In the genomic region with DNA sequence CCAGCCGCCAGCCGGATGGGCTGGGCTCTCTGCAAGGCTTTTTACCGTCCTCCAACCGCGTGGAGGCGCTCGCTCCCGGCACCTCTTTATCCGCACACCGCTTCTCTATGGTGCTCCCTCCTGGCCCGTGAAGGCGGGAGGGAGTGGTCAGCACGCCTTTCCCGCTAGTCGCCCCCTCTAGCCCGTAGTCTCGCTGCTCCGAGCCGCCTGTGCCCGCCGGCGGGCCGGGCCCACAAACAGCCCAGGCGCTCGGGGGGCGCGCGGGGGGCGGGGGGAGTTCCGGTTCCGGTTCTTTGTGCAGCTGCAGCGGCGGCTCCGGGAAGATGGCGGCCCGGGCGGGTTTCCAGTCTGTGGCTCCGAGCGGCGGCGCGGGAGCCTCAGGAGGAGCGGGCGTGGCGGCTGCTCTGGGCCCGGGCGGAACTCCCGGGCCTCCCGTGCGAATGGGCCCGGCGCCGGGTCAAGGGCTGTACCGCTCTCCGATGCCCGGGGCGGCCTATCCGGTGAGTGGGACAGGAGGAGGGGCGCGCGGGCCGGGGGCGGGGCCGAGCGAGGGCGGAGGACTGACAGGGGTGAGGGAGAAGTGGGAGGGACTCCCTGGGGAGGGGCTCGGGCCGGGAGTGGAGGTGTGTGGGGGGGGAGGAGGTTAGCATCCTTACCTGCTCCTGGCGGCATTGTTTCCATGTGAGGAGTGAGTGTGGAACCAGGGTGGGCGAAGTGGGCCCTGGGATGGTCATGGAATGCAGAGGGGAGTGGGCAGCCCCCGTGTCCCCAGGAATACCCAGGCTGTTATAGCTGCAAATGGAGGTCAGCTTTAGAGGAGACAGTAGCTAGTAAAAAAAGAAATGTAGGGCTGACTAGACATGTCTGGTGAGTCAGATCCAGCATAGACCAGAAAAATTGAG, we compare ENCODE assay signal across 8 mouse cellular contexts. TPM values are rescaled to one million over a fixed set of nuclear protein-coding genes. Genes with fewer than 3 reads are reported as not detected.
A peak's percentile ranks its signal among the peaks of the same experiment; 100 is the strongest.
DNase-seq lines count a peak whose midpoint lies in the region; ATAC-seq and TF ChIP-seq lines count a peak whose summit lies in the region.

A gene (plus strand): TSS at position 131 of the 902 bp plus-strand sequence.

- TF ChIP-seq EP300 in MEL (IDR thresholded peaks at IDR 0.05; ENCODE audit: low read depth in 1 of 2, low read length in 2 of 2), result peak in 1 of 2 experiments; percentile 42; a peak in 2 of 4 replicates

- peak within 1 kb of the TSS; percentile 62 for H3K4me2 ChIP-seq in lung, embryonic 16.5 days (ENCODE audit: low read depth, low read length)

- no peaks in the 10 kb centered on the region for H3K27me3 ChIP-seq in MEL (ENCODE audit: control insufficient read depth in 1 of 2, insufficient read depth in 2 of 2, low read length in 2 of 2)
- no peaks in the 10 kb centered on the region for H3K27me3 ChIP-seq in cerebellum, adult 2 months (ENCODE audit: control insufficient read depth, insufficient read depth, low read length)
- H3K27me3 ChIP-seq in lung, embryonic 16.5 days (ENCODE audit: control insufficient read depth, insufficient read depth, low read depth, low read length), result no peaks in the 10 kb centered on the region; the same call in 1 of the 2 replicates

- peak; percentile 95 for DNase-seq in MEL (ENCODE audit: low read depth, low spot score)
- peak; percentile 94 to 97 for DNase-seq in cerebellum, adult 2 months
- peak; percentile 97 for DNase-seq in forelimb bud, embryonic 11.5 days (ENCODE audit: low read depth, low spot score)
- DNase-seq in layer of hippocampus, adult 9-10 months (ENCODE audit: low spot score), result peak; percentile 83
- peak; percentile 95 for DNase-seq in ovary, postnatal 10 days (ENCODE audit: low spot score)
- DNase-seq in thymus, postnatal 10 days (ENCODE audit: low spot score in 2 of 2), result peak; percentile 87 to 96

- H3K4me3 ChIP-seq in MEL (ENCODE audit: control insufficient read depth in 1 of 2, insufficient read depth in 1 of 2, low read depth in 2 of 2, low read length in 2 of 2), result peak within 1 kb of the TSS; percentile 62 to 80
- peak within 1 kb of the TSS; percentile 94 for H3K4me3 ChIP-seq in cerebellum, adult 2 months (replicated peaks; ENCODE audit: insufficient read depth, low read depth, low read length)
- peak within 1 kb of the TSS; percentile 86 for H3K4me3 ChIP-seq in lung, embryonic 16.5 days (ENCODE audit: low read length)

- H3K79me2 ChIP-seq in MEL (ENCODE audit: control insufficient read depth, insufficient read depth, low read length, poor library complexity), result peaks cover 4% of the 10 kb centered on the region; the same call in 1 of the 2 replicates

- 1% methylated on average over 69 of the region's 71 CpGs for WGBS in cerebellum, adult 2 months
- WGBS in lung, embryonic 16.5 days, result under 1% methylated on average over 70 of the region's 71 CpGs

- H3K4me1 ChIP-seq in MEL (ENCODE audit: control insufficient read depth in 1 of 2, insufficient read depth in 2 of 2, low read length in 2 of 2), result peaks cover 0 to 22% of the 10 kb centered on the region in 2 experiments; a peak in 3 of 4 replicates
- peaks cover 18% of the 10 kb centered on the region for H3K4me1 ChIP-seq in cerebellum, adult 2 months (ENCODE audit: control insufficient read depth, insufficient read depth, low read length)
- H3K4me1 ChIP-seq in lung, embryonic 16.5 days (replicated peaks; ENCODE audit: control insufficient read depth, insufficient read depth, low read length), result peaks cover 24% of the 10 kb centered on the region

- no peak for TF ChIP-seq RAD21 in MEL (IDR thresholded peaks at IDR 0.05; ENCODE audit: low read depth, low read length)

- H3K9ac ChIP-seq in MEL (ENCODE audit: control insufficient read depth, low read depth, low read length, poor library complexity, severe bottlenecking), result peak within 1 kb of the TSS; percentile 94
- H3K9ac ChIP-seq in lung, embryonic 16.5 days (ENCODE audit: low read length), result peak within 1 kb of the TSS; percentile 98

- peak; percentile 88 to 92 for ATAC-seq in hematopoietic stem cell, adult 5-6 weeks (replicated peaks in 1 of 2; ENCODE audit: insufficient read depth in 1 of 2, low FRiP score in 2 of 2, low TSS enrichment in 1 of 2, low read depth in 1 of 2, poor library complexity in 2 of 2, severe bottlenecking in 2 of 2)
- ATAC-seq in lung, embryonic 16.5 days (ENCODE audit: low read depth), result peak; percentile 96

- TF ChIP-seq CTCF in MEL (IDR thresholded peaks at IDR 0.05 in 2 of 3, conservative IDR thresholded peaks at IDR 0.05 in 1 of 3; ENCODE audit: control insufficient read depth in 1 of 3, insufficient read depth in 1 of 3, low read depth in 2 of 3, low read length in 3 of 3, poor library complexity in 1 of 3, severe bottlenecking in 1 of 3), result peak; percentile 92 to 96 (median 95)
- peak; percentile 78 for TF ChIP-seq CTCF in cerebellum, adult 2 months (IDR thresholded peaks at IDR 0.05; ENCODE audit: borderline replicate concordance, insufficient read depth, low read depth, low read length)

- H3K27ac ChIP-seq in MEL (ENCODE audit: control insufficient read depth, low read depth, low read length), result peak within 1 kb of the TSS; percentile 54
- H3K27ac ChIP-seq in cerebellum, adult 2 months (ENCODE audit: insufficient read depth, low read length), result peak within 1 kb of the TSS; percentile 76; the same call in 1 of the 2 replicates
- H3K27ac ChIP-seq in lung, embryonic 16.5 days (ENCODE audit: low read length), result peak within 1 kb of the TSS; percentile 97

- H3K36me3 ChIP-seq in MEL (ENCODE audit: control insufficient read depth in 1 of 2, insufficient read depth in 2 of 2, low read length in 2 of 2), result peaks cover 0 to 10% of the 10 kb centered on the region in 2 experiments; a peak in 2 of 4 replicates
- H3K36me3 ChIP-seq in lung, embryonic 16.5 days (ENCODE audit: control insufficient read depth, insufficient read depth, low read length), result peaks cover 16% of the 10 kb centered on the region

- H3K9me3 ChIP-seq in MEL (replicated peaks; ENCODE audit: insufficient read depth, low read length), result no peaks in the 10 kb centered on the region
- H3K9me3 ChIP-seq in lung, embryonic 16.5 days (ENCODE audit: control insufficient read depth, low read length), result no peaks in the 10 kb centered on the region

- TF ChIP-seq POLR2A in MEL (IDR thresholded peaks at IDR 0.05; ENCODE audit: control insufficient read depth in 1 of 2, insufficient read depth in 1 of 2, low read depth in 1 of 2, low read length in 2 of 2, poor library complexity in 1 of 2), result peak; percentile 68 to 88; a peak in 3 of 4 replicates
- TF ChIP-seq POLR2A in cerebellum, adult 2 months (IDR thresholded peaks at IDR 0.05; ENCODE audit: borderline replicate concordance, insufficient read depth, low read length), result peak; percentile 47; the same call in 1 of the 2 replicates

TF ChIP-seq in MEL, 35 proteins besides CTCF, POLR2A, EP300 and RAD21 (continues in another document):
- TF ChIP-seq ELF1 (IDR thresholded peaks at IDR 0.05; ENCODE audit: low read depth, low read length) (peak; percentile 74), USF1 (IDR thresholded peaks at IDR 0.05; ENCODE audit: low read depth, low read length) (no peak), TBP (IDR thresholded peaks at IDR 0.05; ENCODE audit: low read depth, low read length) (no peak; the same call in none of the 2 replicates), POLR2AphosphoS5 (IDR thresholded peaks at IDR 0.05; ENCODE audit: borderline replicate concordance, low read depth, low read length) (no peak), MAFK (IDR thresholded peaks at IDR 0.05; ENCODE audit: borderline replicate concordance, low read depth, low read length) (no peak), ZNF384 (IDR thresholded peaks at IDR 0.05; ENCODE audit: low read depth, low read length) (no peak), CHD1 (IDR thresholded peaks at IDR 0.05; ENCODE audit: low read depth, low read length) (no peak), ZC3H11A (IDR thresholded peaks at IDR 0.05; ENCODE audit: low read depth, low read length) (no peak), SIN3A (IDR thresholded peaks at IDR 0.05; ENCODE audit: low read length) (peak; percentile 88), MAZ (IDR thresholded peaks at IDR 0.05; ENCODE audit: low read depth, low read length) (peak; percentile 94), TCF12 (IDR thresholded peaks at IDR 0.05; ENCODE audit: low read depth, low read length) (peak; percentile 76; the same call in 1 of the 2 replicates), NELFE (IDR thresholded peaks at IDR 0.05; ENCODE audit: low read depth, low read length) (peak; percentile 69), MEF2A (IDR thresholded peaks at IDR 0.05; ENCODE audit: extremely low read depth, insufficient replicate concordance, low read depth, low read length, poor library complexity, severe bottlenecking) (no peak), ZMIZ1 (IDR thresholded peaks at IDR 0.05; ENCODE audit: low read depth, low read length) (peak; percentile 71; the same call in 1 of the 2 replicates), MAX (IDR thresholded peaks at IDR 0.05; ENCODE audit: low read length) (peak; percentile 75), E2F4 (IDR thresholded peaks at IDR 0.05; ENCODE audit: borderline replicate concordance, low read depth, low read length) (no peak), GABPA (IDR thresholded peaks at IDR 0.05; ENCODE audit: low read depth, low read length) (peak; percentile 89; the same call in 1 of the 2 replicates), KAT2A (conservative IDR thresholded peaks at IDR 0.05; ENCODE audit: low read depth, low read length) (peak; percentile 54; the same call in 1 of the 2 replicates), JUND (IDR thresholded peaks at IDR 0.05; ENCODE audit: low read depth, low read length) (no peak), RCOR1 (IDR thresholded peaks at IDR 0.05; ENCODE audit: low read depth, low read length) (peak; percentile 63), ZKSCAN1 (IDR thresholded peaks at IDR 0.05; ENCODE audit: low read depth, low read length) (no peak), HCFC1 (IDR thresholded peaks at IDR 0.05; ENCODE audit: low read depth, low read length) (peak; percentile 93), UBTF (IDR thresholded peaks at IDR 0.05; ENCODE audit: borderline replicate concordance, insufficient read depth, low read depth, low read length) (0 out of 2 replicates have a peak, but pooled peaks have one; percentile 60), GATA1 (IDR thresholded peaks at IDR 0.05; ENCODE audit: low read depth, low read length) (no peak), MXI1 (IDR thresholded peaks at IDR 0.05; ENCODE audit: low read depth, low read length) (peak; percentile 86), ETS1 (IDR thresholded peaks at IDR 0.05; ENCODE audit: low read depth, low read length) (peak; percentile 66; the same call in 1 of the 2 replicates)

RNA-seq across cellular contexts. Expression of the gene that starts here (rescaled TPM):
- total RNA-seq in MEL (2012; rRNA removed), result 19.5 and 20.1 TPM in 2 replicates
- 100 to 1,000 TPM in 1 of 2 experiments, 10 to 100 TPM in 1; 72.5 to 247 TPM for polyA plus RNA-seq in MEL (2012; ENCODE audit: insufficient read depth in 1 of 2, insufficient read length in 2 of 2, low read depth in 1 of 2, low replicate concordance in 2 of 2, missing spikeins in 1 of 2)
- polyA plus RNA-seq in cerebellum, adult 2 months (2012; rRNA removed), result 82.3 and 87.1 TPM in 2 replicates
- 29.7 and 39.1 TPM in 2 replicates for total RNA-seq in hematopoietic stem cell, adult 5-6 weeks (2017)
- polyA plus RNA-seq in lung, embryonic 16.5 days (2015; fragmentation: Nextera tagmentation; extraction: Ambion mirVana), result 31.1 and 34.5 TPM in 2 replicates

Comparison
In these comparisons a context has a peak if more than half of its experiments do, and no peak if none do; other contexts are left out.
1. Peak in every context shown above with its lines: DNase-seq, ATAC-seq, H3K4me3 ChIP-seq and H3K27ac ChIP-seq.